Mouse (Mus musculus) erythroblast, adult 5-6 weeks (primary cell): Measurements from ENCODE around the gene Rragc. TPM values are rescaled to one million over a fixed set of nuclear protein-coding genes. Genes with fewer than 3 reads are reported as not detected.

Source experiments
- ATAC-seq: replicated peaks from 2 replicates; pipeline ENCODE4 v1.8.0; 2016; ENCODE audit warnings: moderate number of reproducible peaks, mild to moderate bottlenecking, moderate TSS enrichment, inconsistent platforms; ENCODE audit not compliant: poor library complexity, low FRiP score, severe bottlenecking
- total RNA-seq, 2 experiments: library from RNA; stranded (forward) in 1 of 2; stranded (reverse) in 1 of 2; fragments of 150-400 nt in 1 of 2; fragments of 200-764, 138-1000 nt in 1 of 2; gene quantifications; 2 replicates each; pipeline versions ENCODE4 v1.2.3 to v1.2.4; 2015 to 2017; ENCODE audit warnings: low replicate concordance in 2 of 2

Gene Rragc
- total RNA-seq, 2 experiments from 2014 or later: 6.7 to 14.4 TPM

GRCm38 (mm10) chr4:123948901-123949300 is 31.7 kb downstream of the Rragc start:
- ATAC-seq: no peak

- no peak for ATAC-seq
These were observed 32.4 kb downstream of the Rragc start for GRCm38 (mm10) chr4:123949649-123950048.

- ATAC-seq: no peak
These were observed 34.8 kb downstream of the Rragc start for GRCm38 (mm10) chr4:123952059-123952458.

- 0 out of 2 replicates have a peak, but pooled peaks have one; percentile 70 for ATAC-seq
These were observed 39.7 kb downstream of the Rragc start for GRCm38 (mm10) chr4:123956703-123957491.

- ATAC-seq: no peak
These were observed 40.2 kb downstream of the Rragc start for GRCm38 (mm10) chr4:123957492-123957808.

- no peak for ATAC-seq
These were observed 40.6 kb downstream of the Rragc start for GRCm38 (mm10) chr4:123957891-123958290.

GRCm38 (mm10) chr4:123960955-123961354 is 43.7 kb downstream of the Rragc start:
- ATAC-seq: no peak

- ATAC-seq: no peak
These were observed 45.5 kb downstream of the Rragc start for GRCm38 (mm10) chr4:123962721-123963120.

GRCm38 (mm10) chr4:123968663-123969321 is 51.5 kb downstream of the Rragc start:
- no peak for ATAC-seq

- ATAC-seq: no peak
These were observed 52.2 kb downstream of the Rragc start for GRCm38 (mm10) chr4:123969458-123969857.

GRCm38 (mm10) chr4:123971059-123971458 is 53.8 kb downstream of the Rragc start:
- ATAC-seq: no peak; the same call in 1 of the 2 replicates

GRCm38 (mm10) chr4:123972423-123973049 is 55.3 kb downstream of the Rragc start:
- ATAC-seq: no peak

- no peak for ATAC-seq
These were observed 64.9 kb downstream of the Rragc start for GRCm38 (mm10) chr4:123982105-123982504.

Other genes starting within 250 kb of the Rragc start
- 48.5 and 52.5 TPM in 2 replicates for gene Macf1, start 233.1 kb upstream of the Rragc start, total RNA-seq (2015; ENCODE audit: low replicate concordance)
- 65.5 and 81.0 TPM in 2 replicates for gene Macf1, start 233.1 kb upstream of the Rragc start, total RNA-seq (2017; ENCODE audit: low replicate concordance)
- gene Ndufs5, start 199.2 kb upstream of the Rragc start, total RNA-seq (2015; ENCODE audit: low replicate concordance): 25.3 and 32.9 TPM in 2 replicates
- gene Ndufs5, start 199.2 kb upstream of the Rragc start, total RNA-seq (2017; ENCODE audit: low replicate concordance): 27.9 and 29.0 TPM in 2 replicates
- gene Akirin1, start 167.1 kb upstream of the Rragc start, total RNA-seq (2015; ENCODE audit: low replicate concordance): 17.5 and 27.4 TPM in 2 replicates
- 9.3 and 34.0 TPM in 2 replicates for gene Akirin1, start 167.1 kb upstream of the Rragc start, total RNA-seq (2017; ENCODE audit: low replicate concordance)
- not detected in 2 replicates for gene Rhbdl2, start 129.6 kb upstream of the Rragc start, total RNA-seq (2015; ENCODE audit: low replicate concordance)
- gene Rhbdl2, start 129.6 kb upstream of the Rragc start, total RNA-seq (2017; ENCODE audit: low replicate concordance): not detected in 2 replicates
- not detected in 2 replicates for gene 4933427I04Rik, start 57.8 kb upstream of the Rragc start, total RNA-seq (2015; ENCODE audit: low replicate concordance)
- not detected in 2 replicates for gene 4933427I04Rik, start 57.8 kb upstream of the Rragc start, total RNA-seq (2017; ENCODE audit: low replicate concordance)
- 3.7 and 9.6 TPM in 2 replicates for gene Mycbp, start 12.6 kb upstream of the Rragc start, total RNA-seq (2015; ENCODE audit: low replicate concordance)
- 1.4 and 11.9 TPM in 2 replicates for gene Mycbp, start 12.6 kb upstream of the Rragc start, total RNA-seq (2017; ENCODE audit: low replicate concordance)
- not detected in 2 replicates for gene 4930535I16Rik, start 576 bp downstream of the Rragc start, total RNA-seq (2015; ENCODE audit: low replicate concordance)
- not detected in 2 replicates for gene 4930535I16Rik, start 576 bp downstream of the Rragc start, total RNA-seq (2017; ENCODE audit: low replicate concordance)